Mouse (Mus musculus) ES-E14 (cell line): ENCODE results near the gene AK157302. TPM values are rescaled to one million over a fixed set of nuclear protein-coding genes. Genes with fewer than 3 reads are reported as not detected.

ENCODE experiments used
- DNase-seq: peaks from one replicate; pipeline ENCODE4 v3.0.0-alpha.2; 2013; ENCODE audit warnings: low read depth, low spot score
- H3K27ac ChIP-seq: 2 replicates; pipeline ENCODE4 v1.5.1; 2012; ENCODE audit warnings: low read depth, mild to moderate bottlenecking, low read length, moderate library complexity, mixed read lengths; ENCODE audit not compliant: poor library complexity, insufficient read depth, severe bottlenecking
- H3K36me3 ChIP-seq: 2 replicates; pipeline ENCODE4 v1.6.1; 2012; ENCODE audit warnings: mild to moderate bottlenecking, low read length, moderate library complexity, mixed read lengths; ENCODE audit not compliant: control insufficient read depth, poor library complexity, insufficient read depth, severe bottlenecking
- H3K4me1 ChIP-seq, 2 experiments: fragments of 150-350 bp in 1 of 2; sonication (generic) in 1 of 2; 2 replicates each; pipeline ENCODE4 v1.6.1; 2012; ENCODE audit warnings: low read length in 2 of 2, mild to moderate bottlenecking in 1 of 2, mixed read lengths in 1 of 2; ENCODE audit not compliant: control insufficient read depth in 2 of 2, insufficient read depth in 2 of 2, poor library complexity in 1 of 2
- H3K4me3 ChIP-seq, 2 experiments: fragments of 150-350 bp in 1 of 2; sonication (generic) in 1 of 2; 2 replicates each; pipeline ENCODE4 v1.5.1; 2012; ENCODE audit warnings: low read length in 2 of 2, low read depth in 1 of 2, mild to moderate bottlenecking in 1 of 2, mixed read lengths in 1 of 2; ENCODE audit not compliant: insufficient read depth in 1 of 2, poor library complexity in 1 of 2, severe bottlenecking in 1 of 2
- H3K9ac ChIP-seq: 2 replicates; pipeline ENCODE4 v1.6.1; 2012; ENCODE audit warnings: low read depth, mild to moderate bottlenecking, low read length, mixed read lengths; ENCODE audit not compliant: poor library complexity, insufficient read depth, severe bottlenecking
- H3K9me3 ChIP-seq: fragments of 150-350 bp; sonication (generic); 2 replicates; pipeline ENCODE4 v1.6.1; 2012; ENCODE audit warnings: low read depth, mild to moderate bottlenecking, low read length; ENCODE audit not compliant: control insufficient read depth, insufficient read depth
- CHD2 ChIP-seq: IDR thresholded peaks from 2 replicates; pipeline ENCODE4 v1.6.1; 2014; ENCODE audit warnings: mild to moderate bottlenecking, low read depth, low read length, inconsistent platforms
- HCFC1 ChIP-seq: IDR thresholded peaks from 2 replicates; pipeline ENCODE4 v1.6.1; 2012; ENCODE audit warnings: low read length, inconsistent platforms, borderline replicate concordance; ENCODE audit not compliant: insufficient read depth
- MAFK ChIP-seq: IDR thresholded peaks from 2 replicates; pipeline ENCODE4 v1.6.1; 2014; ENCODE audit warnings: mild to moderate bottlenecking, low read depth, low read length, inconsistent platforms; ENCODE audit not compliant: insufficient read depth
- ZC3H11A ChIP-seq: IDR thresholded peaks from 2 replicates; pipeline ENCODE4 v1.6.1; 2012; ENCODE audit warnings: low read depth, mild to moderate bottlenecking, inconsistent platforms, low read length, borderline replicate concordance
- ZNF384 ChIP-seq: IDR thresholded peaks from 2 replicates; pipeline ENCODE4 v1.6.1; 2012; ENCODE audit warnings: low read depth, low read length, inconsistent platforms
- in situ Hi-C, 2 experiments: fragments of 600-800 bp; cut with MboI; formaldehyde crosslinking; loops; one replicate each; pipeline ENCODE4 v1.15.1; 2025; ENCODE audit warnings: low sequenced_read_pairs in 2 of 2, inconsistent platforms in 1 of 2; ENCODE audit not compliant: unreplicated experiment in 2 of 2
- total RNA-seq: library from RNA; depleted of rRNA; stranded (reverse); fragments of 300-350 nt; gene quantifications from 2 replicates; pipeline ENCODE4 v1.2.3, GENCODE M21; 2012; rRNA removed

The AK157302 gene
- 0.11 and 0.31 TPM in 2 replicates for total RNA-seq

DNA sequence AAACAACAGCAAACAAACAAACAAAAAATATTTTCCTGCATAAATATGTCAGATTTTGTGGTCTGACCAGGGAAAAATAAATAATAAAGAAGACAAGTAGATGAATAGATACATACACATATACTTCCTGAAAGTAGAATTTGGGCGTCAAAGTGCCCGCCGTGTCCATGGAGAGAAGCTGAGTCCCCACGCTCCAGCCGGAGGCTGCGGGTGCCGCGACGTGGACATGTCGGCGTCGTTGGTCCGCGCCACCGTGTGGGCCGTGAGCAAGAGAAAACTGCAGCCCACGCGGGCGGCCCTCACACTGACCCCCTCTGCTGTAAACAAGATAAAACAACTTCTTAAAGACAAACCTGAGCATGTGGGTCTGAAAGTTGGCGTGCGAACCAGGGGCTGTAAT, at the start of gene AK157302:
Gene AK157302, plus strand, starts transcription at position 144 of the 400 bp plus-strand sequence.
- Histone ChIP-seq H3K27ac (no peak within 1 kb of the TSS), H3K9ac (no peak within 1 kb of the TSS), H3K9me3 (no peaks in the 10 kb centered on the region), H3K4me1 (no peaks in the 10 kb centered on the region), H3K36me3 (no peaks in the 10 kb centered on the region), H3K4me3 (no peak within 1 kb of the TSS)
- in situ Hi-C loops, result no loop called here
- no peak for DNase-seq
- TF ChIP-seq ZC3H11A, result no peak
- no peak for TF ChIP-seq MAFK
- no peak for TF ChIP-seq CHD2
- no peak for TF ChIP-seq HCFC1
- no peak for TF ChIP-seq ZNF384

- no peak overlapping the region for H3K9ac ChIP-seq
- no peak overlapping the region for H3K4me3 ChIP-seq
- H3K9me3 ChIP-seq, result no peaks in the 10 kb centered on the region
- TF ChIP-seq ZC3H11A (no peak), CHD2 (no peak), ZNF384 (no peak), HCFC1 (no peak), MAFK (no peak)
- H3K36me3 ChIP-seq, result peaks cover 18% of the 10 kb centered on the region
- in situ Hi-C loops, result no loop called here
- H3K27ac ChIP-seq, result no peak overlapping the region
- DNase-seq, result no peak
- peaks cover 0 to 4% of the 10 kb centered on the region in 2 experiments; a peak in 1 of 4 replicates for H3K4me1 ChIP-seq
Observed at GRCm38 (mm10) chr13:21446796-21447195, 48.2 kb upstream of the AK157302 start.

DNA sequence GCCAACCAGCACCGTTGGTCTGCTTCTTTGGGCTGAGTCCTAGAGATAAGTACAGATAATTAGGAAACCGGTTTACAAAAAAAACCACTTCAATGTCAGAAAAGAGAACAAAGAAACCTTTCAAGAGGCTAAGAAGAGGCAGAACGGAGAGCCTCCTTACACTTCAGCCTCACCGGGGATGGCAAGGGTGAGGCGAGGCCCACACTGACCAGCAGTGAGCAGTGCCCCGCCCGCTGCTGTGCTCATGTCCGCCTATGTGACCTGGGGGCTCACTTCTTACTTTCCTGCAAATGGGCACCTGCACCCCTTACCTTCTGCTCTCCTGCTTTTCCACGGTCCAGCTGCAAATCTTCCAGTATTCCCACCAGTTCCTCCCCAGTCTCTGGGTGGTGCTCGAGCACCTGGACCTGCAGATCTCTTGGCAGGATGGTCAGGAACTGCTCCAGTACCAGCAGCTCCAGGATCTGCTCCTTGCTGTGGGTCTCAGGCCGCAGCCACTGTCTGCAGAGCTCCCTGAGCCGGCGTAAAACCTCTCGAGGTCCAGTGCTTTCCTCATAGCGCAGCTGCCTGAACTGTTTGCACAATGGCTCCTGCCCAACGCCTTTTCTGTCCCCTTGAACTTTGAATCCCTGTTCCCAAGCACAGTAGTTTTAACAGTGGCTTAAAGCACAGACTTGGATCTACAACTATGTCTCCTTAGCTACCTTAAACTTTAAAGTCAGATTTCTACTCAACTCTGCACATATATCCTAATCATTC, 47.0 kb upstream of the AK157302 start:
- Histone ChIP-seq H3K9ac (peak overlapping the region; percentile 24; the same call in 1 of the 2 replicates), H3K36me3 (peaks cover 18% of the 10 kb centered on the region), H3K4me1 (peaks cover 0 to 4% of the 10 kb centered on the region in 2 experiments; a peak in 1 of 4 replicates), H3K9me3 (no peaks in the 10 kb centered on the region), H3K27ac (no peak overlapping the region), H3K4me3 (no peak overlapping the region)
- in situ Hi-C loops, result no loop called here
- DNase-seq, result no peak
- no peak for TF ChIP-seq ZC3H11A
- TF ChIP-seq CHD2, result no peak
- TF ChIP-seq MAFK, result no peak
- no peak for TF ChIP-seq HCFC1
- no peak for TF ChIP-seq ZNF384

DNA sequence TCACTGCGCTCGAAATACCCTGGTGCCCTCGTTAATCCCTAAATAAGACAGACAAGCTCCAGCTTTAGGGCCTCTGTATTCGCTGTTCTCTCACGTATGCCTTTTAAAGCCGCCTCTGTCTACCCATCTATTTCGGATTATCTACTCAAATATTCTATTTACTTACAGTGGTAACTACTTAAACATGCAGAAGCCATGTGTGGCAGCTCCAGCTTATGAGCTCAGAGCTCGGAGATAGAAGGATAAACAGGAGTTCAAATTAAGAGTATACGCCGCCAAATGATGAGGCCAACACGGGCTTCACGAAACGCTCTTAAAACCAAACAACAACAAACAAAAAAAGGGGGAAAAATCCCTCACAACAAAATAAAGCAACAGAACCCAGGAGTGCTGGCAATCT, 42.0 kb upstream of the AK157302 start:
- no peak for DNase-seq
- Histone ChIP-seq H3K27ac (no peak overlapping the region), H3K36me3 (peaks cover 3% of the 10 kb centered on the region), H3K9ac (peak overlapping the region; percentile 97), H3K9me3 (no peaks in the 10 kb centered on the region), H3K4me3 (peak overlapping the region; percentile 95 to 97), H3K4me1 (peaks cover 0 to 1% of the 10 kb centered on the region in 2 experiments; a peak in 1 of 4 replicates)
- in situ Hi-C loops, result no loop called here
- TF ChIP-seq MAFK, result no peak
- TF ChIP-seq ZNF384, result no peak
- no peak for TF ChIP-seq HCFC1
- TF ChIP-seq CHD2, result no peak
- no peak for TF ChIP-seq ZC3H11A

DNA sequence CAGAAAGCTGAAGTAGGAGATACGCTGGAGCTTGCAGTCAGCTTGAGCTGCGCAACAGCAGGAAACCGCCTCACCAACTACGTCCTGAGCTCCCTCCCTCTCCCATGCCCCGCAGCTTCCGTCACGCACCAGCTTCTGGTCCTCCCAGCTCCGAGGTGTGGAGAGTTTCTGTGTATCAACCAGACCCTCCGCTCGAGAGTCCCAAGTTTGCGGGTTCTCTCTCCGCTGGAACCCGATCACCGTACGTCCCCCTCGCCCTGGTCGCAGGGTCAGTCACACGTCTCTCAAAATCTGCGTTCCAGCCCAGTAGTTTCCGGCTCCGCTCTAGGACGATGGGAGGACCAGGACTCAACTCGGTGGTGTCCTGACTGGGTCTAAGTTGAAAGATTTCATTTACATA, 41.6 kb upstream of the AK157302 start, which contains the start of gene Zscan26:
Gene Zscan26, minus strand, starts transcription at position 282 of the 400 bp plus-strand sequence.
- H3K4me3 ChIP-seq, result peak within 1 kb of the TSS; percentile 95 to 97
- peak; percentile 80 for DNase-seq
- no peak within 1 kb of the TSS for H3K27ac ChIP-seq
- H3K9me3 ChIP-seq, result no peaks in the 10 kb centered on the region
- no peaks in the 10 kb centered on the region; a peak in 1 of 4 replicates for H3K4me1 ChIP-seq
- TF ChIP-seq CHD2 (no peak), HCFC1 (peak; percentile 70; the same call in 1 of the 2 replicates)
- peak within 1 kb of the TSS; percentile 97 for H3K9ac ChIP-seq
- in situ Hi-C loops, result no loop called here
- no peaks in the 10 kb centered on the region for H3K36me3 ChIP-seq
